Mouse (Mus musculus) heart, adult 18-20 months (tissue): Measurements from ENCODE around the gene Ankrd49. TPM values are rescaled to one million over a fixed set of nuclear protein-coding genes. Genes with fewer than 3 reads are reported as not detected.

Experiments used
- DNase-seq, 2 experiments: peaks; one replicate each; pipeline ENCODE4 v3.0.0; 2021 to 2022; ENCODE audit warnings: mixed read lengths in 1 of 2
- long read RNA-seq, 2 experiments: library from polyadenylated mRNA; stranded (forward); transcript quantifications; one replicate each; pipeline ENCODE4 v2.0.0; 2021
- total RNA-seq, 2 experiments: library from RNA; stranded (reverse); gene quantifications; 2 replicates each; pipeline ENCODE4 v1.2.3; 2021

Ankrd49 gene
- total RNA-seq = 1 to 10 TPM; 6.7 to 7.2 TPM
- long read RNA-seq, experiment 1, partial matches to known transcripts = 0 of 4 reads
- long read RNA-seq, experiment 1, other reads (novel, unspliced or antisense) = 2 of 4 reads
- long read RNA-seq, experiment 2, partial matches to known transcripts = 0 of 1 reads
- long read RNA-seq, experiment 2, other reads (novel, unspliced or antisense) = 0 of 1 reads

- peak; percentile 96 to 97 for DNase-seq
These were observed at the start of gene Ankrd49, which contains the start of gene Mre11a for GRCm38 (mm10) chr9:14784039-14785002. Gene Ankrd49 (minus strand): TSS chr9:14784856. Gene Mre11a (plus strand): TSS chr9:14784654.

GRCm38 (mm10) chr9:14832046-14832445 is 47.4 kb upstream of the Ankrd49 start:
- DNase-seq = no peak

- DNase-seq = no peak
These were observed 43.2 kb upstream of the Ankrd49 start for GRCm38 (mm10) chr9:14827875-14828274.

DNA sequence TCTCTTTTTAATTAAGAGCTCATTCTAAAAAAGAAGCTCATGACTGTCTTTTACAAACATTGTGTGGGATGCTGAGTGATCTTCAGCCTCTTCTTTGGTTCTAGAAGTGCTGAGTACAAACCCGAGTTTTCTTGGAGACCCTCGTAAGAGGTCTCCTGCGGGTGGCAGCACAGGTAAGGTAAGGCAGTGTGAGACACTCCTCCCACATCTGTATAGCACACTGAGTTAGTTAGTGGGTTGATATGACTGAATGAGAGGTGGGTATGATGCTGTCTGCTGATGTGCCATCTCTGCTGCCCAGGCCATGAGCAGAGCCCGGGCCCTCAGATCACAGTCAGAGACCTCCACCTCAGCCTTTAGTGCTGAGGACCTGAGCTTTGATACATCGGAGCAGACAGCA is 40.2 kb upstream of the Ankrd49 start:
- DNase-seq = no peak

DNA sequence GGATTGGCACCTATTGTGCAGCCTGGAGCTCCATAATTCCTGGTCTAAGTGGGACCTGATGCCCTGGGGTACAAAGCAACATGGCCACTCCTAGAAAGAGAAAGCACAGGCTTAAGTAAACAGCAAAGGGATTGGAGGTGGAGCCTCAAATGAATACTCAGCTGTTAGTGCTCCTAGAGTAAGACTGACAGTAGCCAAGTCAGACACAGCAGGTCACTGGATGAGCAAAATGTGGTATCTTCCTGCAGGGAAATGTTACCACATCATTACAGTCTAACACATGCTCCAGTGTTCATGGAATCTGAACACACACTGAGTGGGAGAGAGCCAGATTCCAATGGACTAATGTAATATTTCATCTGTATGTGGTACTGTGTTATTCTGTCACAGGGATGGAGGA is 36.7 kb upstream of the Ankrd49 start:
- DNase-seq = no peak

- no peak for DNase-seq
These were observed 25.5 kb upstream of the Ankrd49 start for GRCm38 (mm10) chr9:14810111-14810510.

DNA sequence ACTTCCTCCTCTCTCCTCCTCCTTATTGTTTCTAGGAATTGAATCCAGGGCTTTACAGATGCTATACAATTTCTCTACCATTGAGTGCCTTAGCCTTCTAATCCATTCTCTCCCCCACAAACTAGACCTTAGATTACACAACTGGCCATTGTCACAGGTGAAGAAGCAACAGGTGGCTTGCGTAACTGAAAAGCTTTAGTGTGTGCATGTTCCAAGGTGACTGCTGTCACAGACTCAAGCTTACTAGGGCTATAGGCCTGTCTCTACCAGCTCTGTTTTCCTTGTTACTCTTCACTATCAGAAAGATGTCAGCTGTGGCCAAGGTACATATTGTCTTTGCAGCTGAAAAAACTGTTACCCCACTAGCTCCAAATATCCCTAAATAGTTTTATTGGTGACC is 22.1 kb upstream of the Ankrd49 start:
- no peak for DNase-seq

DNA sequence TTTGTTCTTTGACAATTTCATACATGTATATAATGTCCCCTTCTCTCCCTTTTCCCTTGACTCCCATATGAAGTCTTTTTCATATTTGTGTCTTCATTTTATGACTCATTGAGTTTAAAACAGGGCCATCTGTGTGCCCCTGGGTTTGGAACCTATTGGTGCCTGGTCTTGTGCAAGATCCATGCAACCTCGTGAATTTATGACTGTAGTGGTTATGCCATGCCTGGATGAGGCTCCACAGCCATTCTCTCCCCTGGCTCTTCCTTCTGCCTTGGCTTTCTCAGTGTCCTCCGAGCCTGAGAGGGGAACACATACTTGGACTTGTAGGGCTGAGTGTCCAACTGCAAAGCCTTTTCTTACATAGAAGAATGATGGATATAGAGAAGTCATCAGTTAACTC is 21.1 kb upstream of the Ankrd49 start:
- no peak for DNase-seq

DNA sequence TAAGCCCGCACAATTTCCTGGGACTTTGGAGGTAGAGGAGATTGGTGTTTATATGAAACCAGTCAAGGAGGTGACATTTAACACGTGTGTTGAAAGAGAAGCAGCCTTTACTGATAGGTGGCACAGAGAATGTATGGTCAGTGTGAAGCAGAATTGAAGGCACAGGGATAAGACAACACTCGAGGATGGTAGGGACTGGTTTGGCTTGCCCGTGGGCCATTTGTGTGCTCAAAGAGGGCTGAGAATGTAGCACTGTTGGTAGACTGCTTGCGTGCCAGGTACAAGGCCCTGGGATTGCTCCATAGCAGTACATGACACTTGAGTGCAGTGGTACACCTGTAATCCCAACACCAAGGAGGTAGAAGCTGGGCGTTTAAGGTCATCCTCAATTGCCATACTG is 2.7 kb upstream of the Ankrd49 start:
- no peak for DNase-seq

- DNase-seq = no peak
These were observed 6.3 kb downstream of the Ankrd49 start for GRCm38 (mm10) chr9:14778341-14778740.

- DNase-seq = no peak
These were observed 10.8 kb downstream of the Ankrd49 start for GRCm38 (mm10) chr9:14773813-14774212.

DNA sequence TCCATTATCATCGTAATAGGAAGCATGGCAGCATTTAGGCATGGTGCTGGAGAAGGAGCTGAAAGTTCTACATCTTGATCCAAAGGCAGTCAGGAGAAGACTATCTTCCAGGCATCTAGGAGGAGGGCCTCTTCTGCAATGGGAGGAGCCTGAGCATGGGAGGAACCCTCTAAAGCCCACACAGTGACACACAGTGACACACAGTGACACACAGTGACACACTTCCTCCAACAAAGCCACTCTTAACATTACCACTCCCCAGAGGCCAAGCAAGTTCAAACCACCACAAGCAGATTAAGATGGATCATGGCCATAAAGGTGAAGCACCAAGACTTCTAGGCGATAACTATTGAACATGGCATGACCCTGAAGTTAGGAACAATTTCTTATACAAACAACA is 12.6 kb downstream of the Ankrd49 start:
- DNase-seq = no peak

- DNase-seq = no peak
These were observed 13.7 kb downstream of the Ankrd49 start, which contains the start of gene 1700012B09Rik for GRCm38 (mm10) chr9:14770803-14771471. Gene 1700012B09Rik (minus strand): TSS chr9:14771030.

DNA sequence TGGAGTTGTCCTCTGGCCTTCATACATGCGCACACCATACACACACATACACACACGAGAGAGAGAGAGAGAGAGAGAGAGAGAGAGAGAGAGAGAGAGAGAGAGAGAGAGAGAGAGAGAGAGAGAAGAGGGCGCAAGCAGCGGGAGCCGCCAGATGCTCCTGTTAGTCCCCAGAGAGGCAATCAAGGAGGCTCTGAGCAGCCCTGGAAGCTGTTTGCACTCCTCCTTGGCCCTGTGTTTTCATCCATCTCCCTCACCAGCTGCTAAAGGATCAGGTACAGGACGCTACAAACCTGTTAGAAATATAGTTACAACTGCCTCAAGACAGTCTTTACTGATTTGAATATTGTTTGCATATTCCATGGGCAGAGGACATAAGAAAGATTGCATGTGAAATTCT is 14.8 kb downstream of the Ankrd49 start:
- no peak for DNase-seq

DNA sequence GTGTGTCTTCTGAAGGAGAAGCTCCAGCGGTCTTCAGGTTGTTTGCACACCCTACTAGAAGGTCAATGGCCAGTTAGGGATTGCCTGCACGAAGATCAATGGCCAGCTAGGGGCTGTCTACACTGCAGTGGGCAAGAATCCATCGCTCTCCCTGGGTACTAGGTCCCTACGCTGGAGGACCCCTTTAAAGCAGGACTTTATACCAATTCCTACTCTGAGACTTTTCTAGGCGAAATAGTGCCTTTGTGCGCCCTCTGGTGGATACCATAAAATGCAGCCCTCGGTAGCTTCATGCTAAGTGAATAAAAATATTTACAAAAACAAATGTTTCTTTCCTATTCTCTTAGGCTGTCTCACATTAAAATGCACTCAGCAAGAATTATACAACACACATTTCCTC is 19.9 kb downstream of the Ankrd49 start:
- peak; percentile 24 to 68 for DNase-seq

DNA sequence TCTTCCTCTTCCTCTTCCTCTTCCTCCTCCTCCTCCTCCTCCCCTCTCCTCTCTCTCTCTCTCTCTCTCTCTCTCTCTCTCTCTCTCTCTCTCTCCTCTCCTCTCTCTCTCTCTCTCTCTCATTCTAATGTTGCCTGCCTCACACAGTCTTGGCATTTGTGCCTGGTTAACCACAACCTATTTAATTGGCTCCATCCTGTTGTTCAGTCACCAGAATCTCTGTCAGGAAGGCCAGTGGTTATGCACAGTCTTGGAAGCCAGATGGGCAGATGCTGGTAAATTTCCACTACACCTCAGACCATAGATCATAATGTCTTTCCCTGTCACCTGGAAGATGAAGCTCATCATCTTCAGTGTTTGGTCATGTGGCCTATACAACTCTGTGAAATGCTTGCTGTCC is 25.4 kb downstream of the Ankrd49 start:
- no peak for DNase-seq

DNA sequence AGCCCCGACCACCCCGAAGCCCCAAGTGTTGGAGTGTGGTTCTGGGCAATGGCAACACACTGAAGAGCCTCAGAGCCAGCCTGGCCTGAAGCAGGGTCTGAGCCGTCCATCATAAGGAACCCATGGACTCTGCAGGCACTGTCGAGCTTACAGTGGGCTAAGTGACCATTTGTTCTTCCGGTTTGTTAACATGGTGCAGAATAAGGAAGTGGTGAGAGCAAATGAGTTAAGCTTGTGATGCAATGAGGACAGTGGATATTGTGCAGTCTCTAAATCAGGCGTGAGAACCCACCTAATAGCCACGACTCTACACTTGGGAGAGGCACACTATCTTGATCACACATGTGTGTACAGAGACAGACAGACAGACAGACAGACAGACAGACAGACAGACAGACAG is 26.1 kb downstream of the Ankrd49 start:
- no peak for DNase-seq

DNA sequence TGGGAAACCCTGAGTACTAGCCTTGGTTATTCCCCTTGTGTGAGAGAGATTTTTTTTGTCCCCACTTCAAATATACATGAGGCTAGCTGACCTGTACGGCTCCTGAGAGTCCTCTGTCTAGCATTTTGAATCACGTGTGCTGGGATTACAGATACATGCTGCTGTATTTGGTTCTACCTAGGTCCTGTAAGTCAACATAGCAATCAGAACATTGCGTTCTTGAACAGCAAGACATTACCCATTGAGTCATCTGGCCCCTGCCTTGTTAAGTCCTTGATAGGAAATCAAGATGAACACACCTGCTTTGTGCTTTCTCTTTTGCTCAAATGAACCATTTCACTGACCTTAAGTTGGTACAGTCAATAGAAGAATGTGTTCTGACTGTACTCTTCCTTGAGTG is 30.2 kb downstream of the Ankrd49 start:
- DNase-seq = no peak

GRCm38 (mm10) chr9:14753947-14754346 is 30.7 kb downstream of the Ankrd49 start:
- no peak for DNase-seq

DNA sequence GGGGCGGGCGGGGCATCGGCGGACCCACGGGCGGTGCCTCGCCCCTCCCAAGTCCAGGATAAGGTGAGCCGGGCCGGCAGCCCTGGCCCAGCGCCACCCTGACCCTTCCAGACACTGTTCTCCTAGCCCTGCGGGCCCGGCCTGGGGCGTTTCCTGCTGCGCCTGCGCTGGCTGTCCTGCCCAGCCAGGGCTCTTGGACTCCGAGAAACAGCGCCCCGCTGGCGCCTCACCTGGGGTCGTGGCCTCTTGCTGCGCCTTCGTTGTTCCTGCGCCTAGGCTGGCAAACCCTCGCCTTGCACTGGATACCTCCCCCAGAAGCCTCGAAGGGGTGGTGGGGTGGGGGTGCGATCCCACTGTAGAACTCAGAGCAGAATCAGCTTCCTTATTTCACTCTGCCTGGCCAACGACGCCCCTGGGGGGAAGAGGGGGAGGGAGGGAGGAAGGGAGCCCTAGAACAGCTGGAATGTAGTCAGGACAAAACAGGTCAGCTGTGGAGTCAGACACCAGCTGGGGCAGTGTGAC is 32.6 kb downstream of the Ankrd49 start, which contains the start of gene Fut4:
Fut4 (minus strand) TSS at position 393 of the 522 bp plus-strand sequence.
- DNase-seq = peak; percentile 61 to 64

DNA sequence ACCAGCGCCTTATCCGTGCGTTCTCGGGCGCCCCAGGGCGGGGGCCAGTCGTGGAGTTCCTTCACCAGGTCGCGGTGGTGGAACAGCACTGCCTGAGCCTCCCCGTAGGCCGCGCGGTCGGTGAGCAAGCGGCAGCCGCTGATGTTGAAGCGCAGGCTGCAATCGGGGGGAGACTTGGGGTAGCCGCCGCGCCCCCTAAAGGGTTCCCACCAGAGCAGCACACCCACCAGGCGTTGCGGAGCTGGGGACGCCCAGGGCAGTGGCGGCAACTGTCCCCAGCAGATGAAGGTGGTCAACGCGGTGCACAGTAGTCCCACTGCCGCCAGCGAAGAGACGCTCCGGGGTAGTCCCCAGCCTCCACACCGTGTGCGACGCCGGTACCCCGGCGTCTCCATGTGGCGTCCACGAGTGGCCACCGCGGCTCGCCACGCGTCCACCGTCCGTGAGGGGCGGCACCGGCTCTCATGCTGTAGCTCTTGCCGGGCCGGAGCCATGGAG is 33.1 kb downstream of the Ankrd49 start:
- peak; percentile 4 to 15 for DNase-seq

DNA sequence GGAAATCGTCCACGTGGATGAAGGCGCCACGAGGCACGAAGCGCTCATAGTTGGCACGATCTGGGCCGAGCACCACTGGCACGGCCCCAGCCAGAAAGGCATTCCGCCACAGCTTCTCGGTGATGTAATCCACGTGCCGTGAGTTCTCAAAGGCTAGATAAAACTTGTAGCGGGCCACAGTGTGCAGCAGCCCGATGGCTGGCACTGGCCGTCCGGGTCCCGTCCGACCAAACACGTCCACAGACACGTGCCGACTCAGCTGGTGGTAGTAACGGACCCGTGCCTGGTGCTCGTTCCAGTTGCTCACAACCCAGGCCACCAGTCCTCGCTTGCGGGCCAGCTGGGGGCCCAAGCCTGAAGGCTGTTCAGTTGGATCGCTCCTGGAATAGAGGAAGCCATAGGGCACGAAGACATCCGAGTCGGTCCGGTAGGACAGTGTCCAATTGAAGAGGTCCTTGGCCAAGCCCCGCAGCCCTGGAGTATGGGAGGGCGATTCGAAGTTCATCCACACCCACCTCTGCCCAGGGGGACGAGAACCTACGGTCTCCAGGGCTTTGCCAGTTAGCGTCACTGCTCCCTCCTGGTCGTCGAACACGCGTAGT is 33.7 kb downstream of the Ankrd49 start:
- DNase-seq = peak; percentile 12 to 17
